Mouse (Mus musculus): ENCODE data around the gene Elk3. TPM values are rescaled to one million over a fixed set of nuclear protein-coding genes. Genes with fewer than 3 reads are reported as not detected.

Elk3 gene
- polyA plus RNA-seq, 1 experiment from 2014 or later: 53.9 TPM

DNA sequence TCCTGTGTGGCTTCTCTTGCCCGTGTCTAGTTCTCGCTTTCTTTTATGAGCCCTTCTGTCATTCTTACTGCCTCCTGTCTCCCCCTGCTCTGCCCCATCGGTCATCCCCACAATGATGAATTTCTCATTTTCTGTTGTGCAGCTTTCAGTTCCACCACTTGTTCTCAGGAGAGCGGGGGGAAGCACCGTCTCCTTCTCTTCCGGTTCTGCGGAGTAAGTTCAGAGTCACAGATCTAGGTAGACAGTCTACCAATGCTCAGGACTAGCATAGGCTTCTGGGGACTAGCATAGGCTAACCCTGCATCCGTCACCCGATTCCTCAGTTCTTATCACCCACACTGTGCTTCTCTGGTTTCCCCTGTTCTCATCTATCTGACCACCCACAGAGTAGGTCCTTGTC, 45.2 kb upstream of the Elk3 start:
- no peak overlapping the region for H3K27ac ChIP-seq
- ATAC-seq (replicated peaks; ENCODE audit: low FRiP score, low read depth) (no peak), DNase-seq (ENCODE audit: low spot score) (no peak)
- no peak overlapping the region for H3K4me3 ChIP-seq (replicated peaks; ENCODE audit: low read depth, low read length)
- no peaks in the 10 kb centered on the region for H3K9me3 ChIP-seq (replicated peaks; ENCODE audit: low read length)
- 62% methylated on average over 9 of the region's 9 CpGs for WGBS
- no peak overlapping the region for H3K9ac ChIP-seq (ENCODE audit: low read depth, low read length)
- H3K36me3 ChIP-seq (ENCODE audit: insufficient read depth, low read length): no peaks in the 10 kb centered on the region
- H3K4me2 ChIP-seq (ENCODE audit: low read length): no peak overlapping the region
- no peaks in the 10 kb centered on the region for H3K27me3 ChIP-seq (ENCODE audit: insufficient read depth, low read length)
- no peaks in the 10 kb centered on the region for H3K4me1 ChIP-seq (replicated peaks; ENCODE audit: insufficient read depth, low read length)
- TF ChIP-seq CTCF (IDR thresholded peaks at IDR 0.05; ENCODE audit: low read depth): no peak

GRCm38 (mm10) chr10:93355276-93355927, 44.5 kb upstream of the Elk3 start:
- 56% methylated on average over 8 of the region's 8 CpGs for WGBS
- Histone ChIP-seq H3K27ac (no peak overlapping the region), H3K36me3 (ENCODE audit: insufficient read depth, low read length) (no peaks in the 10 kb centered on the region), H3K27me3 (ENCODE audit: insufficient read depth, low read length) (no peaks in the 10 kb centered on the region), H3K4me2 (ENCODE audit: low read length) (no peak overlapping the region), H3K4me3 (replicated peaks; ENCODE audit: low read depth, low read length) (no peak overlapping the region), H3K9me3 (replicated peaks; ENCODE audit: low read length) (no peaks in the 10 kb centered on the region), H3K4me1 (replicated peaks; ENCODE audit: insufficient read depth, low read length) (no peaks in the 10 kb centered on the region), H3K9ac (ENCODE audit: low read depth, low read length) (no peak overlapping the region)
- ATAC-seq (replicated peaks; ENCODE audit: low FRiP score, low read depth): no peak
- no peak for TF ChIP-seq CTCF (IDR thresholded peaks at IDR 0.05; ENCODE audit: low read depth)
- no peak for DNase-seq (ENCODE audit: low spot score)

DNA sequence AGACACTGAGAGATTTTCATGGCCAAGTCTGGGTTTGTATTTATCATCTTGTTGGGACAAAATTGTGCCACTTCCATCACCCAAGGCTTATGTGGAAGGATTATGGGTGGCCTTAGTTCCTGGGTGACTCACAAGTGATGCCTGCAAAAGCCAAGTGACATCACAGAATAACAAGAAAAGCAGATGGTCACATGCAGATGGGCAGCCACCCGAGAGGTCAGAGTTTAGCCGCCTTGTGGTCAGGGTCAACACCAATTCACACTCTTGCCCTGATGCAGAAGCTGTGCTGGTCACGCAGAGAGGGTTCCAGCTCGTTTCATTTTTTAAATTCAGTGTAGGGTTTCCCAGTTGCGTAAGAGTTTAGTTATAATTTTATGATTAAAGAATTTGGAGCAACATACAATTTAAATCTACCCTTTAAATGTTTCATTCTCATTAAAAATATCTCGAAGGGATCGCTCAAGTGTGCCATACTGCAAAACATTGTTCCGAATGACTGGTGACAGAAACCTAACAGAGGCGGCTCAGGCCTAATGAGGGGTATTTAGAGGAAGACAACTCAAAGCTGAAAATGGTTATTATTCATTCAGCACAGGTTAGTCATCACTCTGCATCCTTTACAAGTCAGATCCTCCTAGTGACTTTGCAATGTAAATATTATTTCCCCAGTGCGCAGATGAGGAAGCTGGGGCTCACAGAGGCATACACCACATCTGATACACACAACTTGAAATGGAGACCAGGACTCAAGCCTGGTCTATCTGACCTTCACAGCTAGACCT, 42.8 kb upstream of the Elk3 start:
- Histone ChIP-seq H3K9me3 (replicated peaks; ENCODE audit: low read length) (no peaks in the 10 kb centered on the region), H3K36me3 (ENCODE audit: insufficient read depth, low read length) (no peaks in the 10 kb centered on the region), H3K4me3 (replicated peaks; ENCODE audit: low read depth, low read length) (no peak overlapping the region), H3K27me3 (ENCODE audit: insufficient read depth, low read length) (no peaks in the 10 kb centered on the region), H3K4me1 (replicated peaks; ENCODE audit: insufficient read depth, low read length) (no peaks in the 10 kb centered on the region), H3K4me2 (ENCODE audit: low read length) (no peak overlapping the region), H3K27ac (no peak overlapping the region), H3K9ac (ENCODE audit: low read depth, low read length) (no peak overlapping the region)
- no peak for DNase-seq (ENCODE audit: low spot score)
- TF ChIP-seq CTCF (IDR thresholded peaks at IDR 0.05; ENCODE audit: low read depth): no peak
- ATAC-seq (replicated peaks; ENCODE audit: low FRiP score, low read depth): no peak
- 63% methylated on average over 10 of the region's 10 CpGs for WGBS

- H3K9me3 ChIP-seq (replicated peaks; ENCODE audit: low read length): no peaks in the 10 kb centered on the region
- DNase-seq (ENCODE audit: low spot score) (no peak), ATAC-seq (replicated peaks; ENCODE audit: low FRiP score, low read depth) (0 out of 2 replicates have a peak, but pooled peaks have one; percentile 52)
- H3K4me3 ChIP-seq (replicated peaks; ENCODE audit: low read depth, low read length): no peak overlapping the region
- TF ChIP-seq CTCF (IDR thresholded peaks at IDR 0.05; ENCODE audit: low read depth): no peak
- no peaks in the 10 kb centered on the region for H3K27me3 ChIP-seq (ENCODE audit: insufficient read depth, low read length)
- H3K9ac ChIP-seq (ENCODE audit: low read depth, low read length): no peak overlapping the region
- no peaks in the 10 kb centered on the region for H3K36me3 ChIP-seq (ENCODE audit: insufficient read depth, low read length)
- H3K4me2 ChIP-seq (ENCODE audit: low read length): peak overlapping the region; percentile 31
- WGBS: 37% methylated on average over 14 of the region's 14 CpGs
- peak overlapping the region; percentile 60; the same call in 1 of the 2 replicates for H3K27ac ChIP-seq
- H3K4me1 ChIP-seq (replicated peaks; ENCODE audit: insufficient read depth, low read length): 0 out of 2 replicates have a peak, but pooled peaks cover 6% of the 10 kb centered on the region
Observed at GRCm38 (mm10) chr10:93347918-93348505, 37.1 kb upstream of the Elk3 start.

DNA sequence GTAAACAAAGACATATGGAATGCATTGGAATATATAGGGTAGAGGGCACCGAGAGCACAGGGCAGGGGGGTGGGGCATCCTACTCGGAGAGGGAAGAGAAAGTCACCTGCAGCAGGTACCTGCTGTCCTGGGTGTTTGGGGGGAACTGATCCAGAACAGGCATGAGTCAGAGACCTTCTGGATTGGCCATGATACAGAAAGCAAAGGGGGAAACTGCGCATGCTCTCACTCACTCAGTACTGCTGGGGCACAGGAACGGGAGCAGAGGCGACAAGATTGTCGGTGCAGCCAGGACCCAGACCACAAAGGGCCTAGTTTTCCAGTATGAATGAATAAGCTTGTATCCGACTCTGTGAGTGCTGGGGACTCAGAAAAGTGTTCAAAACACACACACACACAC, 36.5 kb upstream of the Elk3 start:
- Histone ChIP-seq H3K27me3 (ENCODE audit: insufficient read depth, low read length) (no peaks in the 10 kb centered on the region), H3K4me3 (replicated peaks; ENCODE audit: low read depth, low read length) (no peak overlapping the region), H3K27ac (peak overlapping the region; percentile 60; the same call in 1 of the 2 replicates), H3K36me3 (ENCODE audit: insufficient read depth, low read length) (no peaks in the 10 kb centered on the region), H3K9me3 (replicated peaks; ENCODE audit: low read length) (no peaks in the 10 kb centered on the region), H3K9ac (ENCODE audit: low read depth, low read length) (no peak overlapping the region), H3K4me2 (ENCODE audit: low read length) (peak overlapping the region; percentile 31; the same call in 1 of the 2 replicates), H3K4me1 (replicated peaks; ENCODE audit: insufficient read depth, low read length) (0 out of 2 replicates have a peak, but pooled peaks cover 6% of the 10 kb centered on the region)
- 49% methylated on average over 7 of the region's 7 CpGs for WGBS
- ATAC-seq (replicated peaks; ENCODE audit: low FRiP score, low read depth) (peak; percentile 54; the same call in 1 of the 2 replicates), DNase-seq (ENCODE audit: low spot score) (no peak)
- TF ChIP-seq CTCF (IDR thresholded peaks at IDR 0.05; ENCODE audit: low read depth): no peak

DNA sequence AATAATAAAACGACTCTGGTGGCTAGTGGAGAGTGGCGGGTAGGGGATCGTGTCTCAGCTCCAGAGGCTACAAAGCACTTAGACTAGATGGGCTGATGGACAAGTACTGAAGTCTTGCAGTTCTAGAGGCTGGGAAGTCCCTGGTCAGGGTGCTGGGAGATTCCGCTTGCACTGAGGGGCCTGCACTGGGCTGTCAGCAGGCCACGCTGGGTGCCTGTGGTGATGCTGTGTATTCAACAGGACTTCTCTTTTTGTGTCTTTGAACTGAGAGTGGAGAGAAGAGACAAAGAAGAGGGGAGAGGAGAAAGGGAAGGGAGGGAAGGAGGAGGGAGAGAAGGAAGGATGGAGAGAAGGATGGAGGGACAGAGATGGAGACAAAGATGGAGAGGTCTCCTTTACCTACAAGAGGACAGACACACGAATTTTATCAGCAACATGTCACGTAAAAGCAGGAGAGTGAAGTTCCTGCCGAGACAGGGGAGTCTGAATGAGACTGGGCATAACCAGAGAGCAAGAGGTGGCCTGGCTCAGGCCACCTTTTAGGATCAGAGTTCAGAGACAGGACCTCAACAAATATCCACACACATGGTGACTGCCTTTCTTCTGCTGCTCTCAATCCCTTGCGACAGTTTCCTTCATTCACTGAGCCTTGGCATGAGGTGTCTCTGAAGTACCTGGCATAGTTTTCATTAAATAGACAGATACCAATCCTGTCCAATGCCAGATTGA, 35.4 kb upstream of the Elk3 start:
- H3K9me3 ChIP-seq (replicated peaks; ENCODE audit: low read length): no peaks in the 10 kb centered on the region
- H3K4me1 ChIP-seq (replicated peaks; ENCODE audit: insufficient read depth, low read length): 0 out of 2 replicates have a peak, but pooled peaks cover 6% of the 10 kb centered on the region
- H3K27me3 ChIP-seq (ENCODE audit: insufficient read depth, low read length): no peaks in the 10 kb centered on the region
- no peak overlapping the region for H3K4me3 ChIP-seq (replicated peaks; ENCODE audit: low read depth, low read length)
- no peak overlapping the region for H3K9ac ChIP-seq (ENCODE audit: low read depth, low read length)
- DNase-seq (ENCODE audit: low spot score) (no peak), ATAC-seq (replicated peaks; ENCODE audit: low FRiP score, low read depth) (no peak)
- no peak for TF ChIP-seq CTCF (IDR thresholded peaks at IDR 0.05; ENCODE audit: low read depth)
- H3K27ac ChIP-seq: no peak overlapping the region
- WGBS: 81% methylated on average over 9 of the region's 9 CpGs
- no peaks in the 10 kb centered on the region for H3K36me3 ChIP-seq (ENCODE audit: insufficient read depth, low read length)
- no peak overlapping the region for H3K4me2 ChIP-seq (ENCODE audit: low read length)
